Mouse (Mus musculus) hindbrain, embryonic 14.5 days (tissue): ENCODE measurements at regions not wholly inside any gene's neighbourhood (a gene's known extent, or its start where the extent isn't known, plus 50 kb on each side); places are given as distances from the start of the nearest gene placed in this dataset.
A peak's percentile ranks its signal among the peaks of the same experiment; 100 is the strongest.

Experiments
- ATAC-seq: fragments of 200-750 bp; cut with Nextera tagmentation; 2 replicates; pipeline ENCODE4 v1.8.0; 2017; ENCODE audit warnings: moderate number of reproducible peaks, mild to moderate bottlenecking, moderate TSS enrichment, moderate library complexity; ENCODE audit not compliant: low FRiP score
- DNase-seq: peaks from one replicate; pipeline ENCODE4 v3.0.0-alpha.2; 2015; ENCODE audit warnings: low spot score
- H3K27ac ChIP-seq: fragments of 300-500 bp; sonication (generic); 2 replicates; pipeline ENCODE4 v1.5.1; 2014; ENCODE audit warnings: mild to moderate bottlenecking, moderate library complexity
- H3K27me3 ChIP-seq: fragments of 300-500 bp; sonication (generic); 2 replicates; pipeline ENCODE4 v1.6.1; 2014; ENCODE audit warnings: mild to moderate bottlenecking, low read length, mixed read lengths; ENCODE audit not compliant: control insufficient read depth, insufficient read depth
- H3K36me3 ChIP-seq: fragments of 300-500 bp; sonication (generic); replicated peaks from 2 replicates; pipeline ENCODE4 v1.6.1; 2014; ENCODE audit not compliant: control insufficient read depth, insufficient read depth
- H3K4me1 ChIP-seq: fragments of 300-500 bp; sonication (generic); replicated peaks from 2 replicates; pipeline ENCODE4 v1.6.1; 2014; ENCODE audit warnings: antibody characterized with exemption, low read length, mixed read lengths; ENCODE audit not compliant: control insufficient read depth, insufficient read depth
- H3K4me2 ChIP-seq: fragments of 300-500 bp; sonication (generic); replicated peaks from 2 replicates; pipeline ENCODE4 v1.6.1; 2014; ENCODE audit warnings: mild to moderate bottlenecking, moderate library complexity
- H3K4me3 ChIP-seq: fragments of 300-500 bp; sonication (generic); replicated peaks from 2 replicates; pipeline ENCODE4 v1.5.1; 2014; ENCODE audit warnings: mild to moderate bottlenecking, low read length
- H3K9ac ChIP-seq: fragments of 300-500 bp; sonication (generic); 2 replicates; pipeline ENCODE4 v1.6.1; 2014
- H3K9me3 ChIP-seq: fragments of 300-500 bp; sonication (generic); 2 replicates; pipeline ENCODE4 v1.6.1; 2016; ENCODE audit warnings: low read length; ENCODE audit not compliant: control insufficient read depth
- WGBS: fragments of 180-500 bp; shearing (Covaris S2); extraction: QIAGEN DNeasy Blood & Tissue Kit; methylation state at CpG from one replicate; pipeline ENCODE4 v1.1.7; 2014; 5-methylcytosine and 5-hydroxymethylcytosine counted together

DNA sequence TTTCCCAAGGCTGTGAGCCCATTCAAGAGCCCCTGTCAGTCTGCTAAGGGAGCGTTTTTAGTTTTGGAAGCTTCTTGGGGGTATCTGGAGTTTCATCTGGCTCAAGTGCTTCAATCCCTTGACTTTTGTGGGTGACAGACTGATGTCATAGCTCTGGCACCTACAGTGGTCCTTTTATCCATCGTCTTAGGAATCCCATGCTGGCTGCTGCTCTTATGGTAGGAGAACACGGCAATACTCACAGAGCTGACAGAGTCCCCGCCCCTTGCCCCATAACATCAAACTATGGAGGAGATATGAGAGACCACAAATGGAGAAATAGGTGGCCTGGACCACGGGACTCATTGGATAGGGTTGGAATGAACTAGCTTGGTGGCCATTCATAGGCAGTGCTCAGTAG is 68.0 kb upstream of the Wnt7b start:
- H3K4me1 ChIP-seq = peaks cover 66% of the 10 kb centered on the region
- H3K4me2 ChIP-seq = no peak overlapping the region
- H3K27ac ChIP-seq = no peak overlapping the region
- no peak overlapping the region for H3K9ac ChIP-seq
- no peaks in the 10 kb centered on the region for H3K9me3 ChIP-seq
- no peaks in the 10 kb centered on the region for H3K36me3 ChIP-seq
- peaks cover 34% of the 10 kb centered on the region; the same call in 1 of the 2 replicates for H3K27me3 ChIP-seq
- no peak for DNase-seq
- WGBS = 78% methylated on average over 5 of the region's 5 CpGs
- H3K4me3 ChIP-seq = no peak overlapping the region
- ATAC-seq = no peak

DNA sequence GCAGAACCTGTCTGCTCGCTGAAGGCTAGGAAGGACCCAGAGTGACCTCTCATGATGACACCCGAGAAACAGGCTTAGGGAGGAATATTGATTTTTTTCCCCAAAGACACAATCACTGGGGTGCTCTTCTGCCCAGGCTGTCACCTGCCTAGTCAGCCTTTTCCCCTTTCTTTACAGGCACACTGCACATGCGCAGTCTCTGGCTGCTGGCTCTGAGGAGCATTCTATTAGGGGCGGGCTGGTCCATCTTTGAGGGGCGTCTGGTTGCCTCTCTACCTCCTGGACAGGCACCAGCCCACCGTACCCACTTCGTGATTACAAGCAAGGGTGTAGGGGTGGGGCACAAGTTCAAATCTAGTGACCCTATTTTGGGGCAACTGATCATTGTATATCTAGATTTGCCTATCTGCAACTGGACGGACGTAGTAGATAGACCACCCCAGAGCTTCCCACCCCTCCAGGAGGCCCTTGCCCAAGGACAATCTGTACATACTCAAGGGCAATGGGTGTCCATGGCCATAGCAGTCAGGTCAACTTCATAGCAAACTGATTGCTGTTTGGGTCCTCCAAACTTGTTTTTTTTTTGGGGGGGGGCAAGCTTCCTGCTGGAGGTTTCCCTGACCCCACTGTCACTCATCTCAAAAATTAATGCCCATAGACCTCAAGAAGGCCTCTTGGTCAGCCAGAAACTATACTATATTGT is 69.6 kb upstream of the Wnt7b start:
- Histone ChIP-seq H3K36me3 (no peaks in the 10 kb centered on the region), H3K4me1 (peaks cover 68% of the 10 kb centered on the region), H3K4me2 (no peak overlapping the region; the same call in 1 of the 2 replicates), H3K9me3 (no peaks in the 10 kb centered on the region), H3K27ac (peak overlapping the region; percentile 99), H3K4me3 (no peak overlapping the region), H3K9ac (no peak overlapping the region), H3K27me3 (peaks cover 21% of the 10 kb centered on the region; the same call in 1 of the 2 replicates)
- 70% methylated on average over 9 of the region's 9 CpGs for WGBS
- DNase-seq (no peak), ATAC-seq (no peak)

DNA sequence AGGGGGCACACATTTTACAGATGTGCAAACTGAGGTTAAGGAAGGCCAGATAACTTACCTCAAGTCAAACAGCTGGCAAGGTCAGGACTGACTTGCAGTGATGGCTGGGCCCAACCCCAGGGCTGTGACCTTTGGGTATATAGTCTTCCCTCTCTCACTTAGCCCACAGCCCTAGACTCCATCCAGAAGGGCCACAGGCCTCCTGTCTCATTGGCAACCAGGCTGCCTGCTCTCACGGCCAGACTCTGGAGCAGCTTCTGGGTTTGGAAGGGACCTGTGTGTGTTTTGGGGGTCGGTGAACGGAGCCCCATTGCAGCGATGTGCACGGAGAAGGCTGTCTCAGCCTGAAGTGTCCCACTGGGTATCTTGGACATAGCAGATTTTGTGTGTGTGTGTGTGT is 70.2 kb upstream of the Wnt7b start:
- H3K36me3 ChIP-seq = no peaks in the 10 kb centered on the region
- peak overlapping the region; percentile 82 for H3K9ac ChIP-seq
- peaks cover 64% of the 10 kb centered on the region for H3K4me1 ChIP-seq
- H3K4me3 ChIP-seq = peak overlapping the region; percentile 32; the same call in 1 of the 2 replicates
- no peaks in the 10 kb centered on the region for H3K9me3 ChIP-seq
- ATAC-seq (0 out of 2 replicates have a peak, but pooled peaks have one; percentile 1), DNase-seq (no peak)
- peak overlapping the region; percentile 99 for H3K27ac ChIP-seq
- peak overlapping the region; percentile 74 for H3K4me2 ChIP-seq
- 55% methylated on average over 5 of the region's 5 CpGs for WGBS
- H3K27me3 ChIP-seq = peaks cover 24% of the 10 kb centered on the region

DNA sequence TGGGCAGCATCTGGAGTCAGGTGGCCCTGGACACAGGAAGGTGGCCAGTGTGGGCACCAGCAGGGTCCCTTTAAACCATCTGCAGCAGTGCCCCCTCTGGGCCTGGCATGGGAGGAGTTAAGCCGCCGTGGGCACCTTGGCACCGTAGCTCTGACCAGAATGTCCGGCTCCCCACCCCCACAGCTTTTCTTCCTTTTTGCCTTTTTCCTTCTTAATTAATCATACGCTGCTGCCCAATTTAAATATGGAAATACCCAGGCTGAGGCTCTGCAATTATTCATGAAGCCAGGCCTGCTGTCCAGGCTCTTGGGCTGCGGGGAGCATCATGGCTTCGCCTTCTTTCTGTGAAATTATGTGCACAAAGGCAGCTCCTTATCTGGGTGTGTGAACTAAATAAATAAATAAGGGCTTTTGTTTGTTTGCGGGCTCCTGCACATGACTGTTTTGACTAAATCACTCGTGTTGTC is 70.6 kb upstream of the Wnt7b start:
- ATAC-seq (peak; percentile 58), DNase-seq (peak; percentile 65)
- H3K9ac ChIP-seq = peak overlapping the region; percentile 82
- peaks cover 26% of the 10 kb centered on the region for H3K27me3 ChIP-seq
- WGBS = 25% methylated on average over 9 of the region's 9 CpGs
- no peaks in the 10 kb centered on the region for H3K9me3 ChIP-seq
- peaks cover 64% of the 10 kb centered on the region for H3K4me1 ChIP-seq
- peak overlapping the region; percentile 74 for H3K4me2 ChIP-seq
- no peaks in the 10 kb centered on the region for H3K36me3 ChIP-seq
- peak overlapping the region; percentile 32 for H3K4me3 ChIP-seq
- H3K27ac ChIP-seq = peak overlapping the region; percentile 99

DNA sequence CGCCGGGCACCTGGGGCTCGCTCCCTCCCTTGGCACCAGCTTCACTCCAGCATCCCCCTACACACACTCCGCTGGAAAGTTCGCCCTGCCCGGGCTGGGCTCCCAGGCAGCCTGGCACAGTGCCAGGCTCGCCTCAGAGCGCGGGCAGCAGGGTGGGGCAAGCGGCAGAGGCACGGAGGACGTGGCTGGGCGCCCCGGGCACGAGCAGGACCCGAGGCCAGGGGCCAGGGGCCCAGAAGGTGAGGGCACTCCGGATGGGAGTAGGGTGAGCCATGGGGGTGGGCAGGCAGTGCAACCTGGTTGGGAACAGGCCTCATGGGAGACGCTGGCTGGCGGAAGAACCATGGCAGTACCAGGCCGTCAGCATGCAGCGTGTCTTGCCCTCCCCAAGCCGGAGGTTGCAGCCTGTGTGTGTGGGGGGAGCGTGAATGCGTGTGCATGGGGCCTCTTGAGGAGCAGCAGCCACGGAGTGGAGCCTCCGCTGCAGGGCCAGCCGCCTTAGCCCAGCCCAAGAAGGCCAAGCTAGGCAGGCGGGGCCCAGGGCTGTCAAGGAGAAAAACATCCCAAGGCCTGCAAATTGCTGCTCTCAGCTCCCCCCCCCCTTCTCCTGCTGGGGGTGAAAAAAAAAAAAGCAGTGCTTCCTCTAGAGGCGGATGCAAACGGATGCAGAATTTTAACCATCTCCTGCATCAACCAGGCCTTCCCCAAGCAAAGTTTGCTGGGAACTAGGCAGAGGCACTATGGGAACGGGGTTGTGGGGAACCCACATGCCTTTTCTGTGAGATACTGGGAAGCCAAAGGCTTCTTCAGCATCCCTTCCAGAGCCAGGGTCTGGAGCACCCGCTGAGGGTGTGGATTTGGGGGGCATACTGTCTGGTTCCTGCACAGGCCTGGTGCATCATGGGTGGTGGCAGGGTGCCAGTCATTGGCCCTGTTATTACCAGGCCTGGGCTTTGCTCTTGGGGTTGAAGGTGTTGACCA is 71.4 kb upstream of the Wnt7b start:
- Histone ChIP-seq H3K27me3 (peaks cover 34% of the 10 kb centered on the region), H3K36me3 (no peaks in the 10 kb centered on the region), H3K9me3 (no peaks in the 10 kb centered on the region), H3K4me2 (peak overlapping the region; percentile 74), H3K4me3 (peak overlapping the region; percentile 32), H3K4me1 (peaks cover 62% of the 10 kb centered on the region), H3K27ac (peak overlapping the region; percentile 99), H3K9ac (peak overlapping the region; percentile 82)
- 19% methylated on average over 32 of the region's 32 CpGs for WGBS
- ATAC-seq = peak; percentile 82
- DNase-seq = peak; percentile 77

DNA sequence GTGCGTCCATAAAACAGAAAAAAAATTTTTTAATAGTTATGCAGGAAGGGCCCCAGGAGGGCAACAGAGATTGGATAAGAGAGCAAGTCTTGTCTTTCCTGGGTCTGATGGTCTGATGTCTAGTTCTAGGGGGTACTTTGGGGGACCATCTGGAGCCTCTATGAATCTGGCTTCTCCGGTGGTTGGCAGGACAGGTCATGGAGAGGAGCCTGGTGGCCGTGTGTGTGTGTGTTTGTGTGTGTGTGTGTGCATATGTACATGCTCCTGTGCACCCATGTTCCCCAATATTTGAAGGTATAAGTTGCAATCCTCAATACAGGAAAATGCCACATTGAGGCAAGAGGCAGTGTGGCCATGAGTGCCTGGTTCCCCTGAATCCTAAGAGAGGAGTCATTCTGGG is 72.5 kb upstream of the Wnt7b start:
- Histone ChIP-seq H3K36me3 (no peaks in the 10 kb centered on the region), H3K9me3 (no peaks in the 10 kb centered on the region), H3K4me3 (no peak overlapping the region), H3K4me2 (peak overlapping the region; percentile 74), H3K4me1 (peaks cover 62% of the 10 kb centered on the region), H3K27me3 (peaks cover 43% of the 10 kb centered on the region), H3K27ac (peak overlapping the region; percentile 99), H3K9ac (peak overlapping the region; percentile 82)
- DNase-seq (no peak), ATAC-seq (no peak)
- 65% methylated on average over 3 of the region's 3 CpGs for WGBS

DNA sequence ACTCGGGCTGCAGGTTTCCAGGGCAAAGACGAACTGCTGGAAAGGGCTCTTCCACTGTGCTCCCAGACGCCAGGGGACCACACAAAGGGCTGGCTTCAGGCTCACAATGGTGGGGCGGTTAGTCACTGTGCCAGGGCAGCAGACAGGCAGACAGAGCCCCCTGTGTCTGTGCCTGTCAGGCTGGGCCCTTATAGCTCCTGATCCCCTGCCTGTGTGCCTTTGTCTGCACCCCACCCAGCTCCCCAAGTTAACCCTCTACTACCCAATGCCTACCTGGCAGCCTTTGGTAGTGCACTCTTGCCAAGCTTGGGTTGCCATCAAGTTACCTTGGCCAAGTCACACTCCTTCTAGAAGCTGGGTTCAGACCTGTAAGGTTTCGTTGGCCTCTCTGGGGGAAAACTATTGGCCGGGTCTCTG is 73.5 kb upstream of the Wnt7b start:
- peak; percentile 74 for ATAC-seq
- no peak for DNase-seq
- H3K27me3 ChIP-seq = peaks cover 44% of the 10 kb centered on the region
- H3K4me2 ChIP-seq = peak overlapping the region; percentile 74
- peak overlapping the region; percentile 99 for H3K27ac ChIP-seq
- no peaks in the 10 kb centered on the region for H3K36me3 ChIP-seq
- no peak overlapping the region for H3K4me3 ChIP-seq
- H3K9me3 ChIP-seq = no peaks in the 10 kb centered on the region
- peak overlapping the region; percentile 33; the same call in 1 of the 2 replicates for H3K9ac ChIP-seq
- peaks cover 67% of the 10 kb centered on the region for H3K4me1 ChIP-seq
- WGBS = 20% methylated on average over 6 of the region's 6 CpGs

DNA sequence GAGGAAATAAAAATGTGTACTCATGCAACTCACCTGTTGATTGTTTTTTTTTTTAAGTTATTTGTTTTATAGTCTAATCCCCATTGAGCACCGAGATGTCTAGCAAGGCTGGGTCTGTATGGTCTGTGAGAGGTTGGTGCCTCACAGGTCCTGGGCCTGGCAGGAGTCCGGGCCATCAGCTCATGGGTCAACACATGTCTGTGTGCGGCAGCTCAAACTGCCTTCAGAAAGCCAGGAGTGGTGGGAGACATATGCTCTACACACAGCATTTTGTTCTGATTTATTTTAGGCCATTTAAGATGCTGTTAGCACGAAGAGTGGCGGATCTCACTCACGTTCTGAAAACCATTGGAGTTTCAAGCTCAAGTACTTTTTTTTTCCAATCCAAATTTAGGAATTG is 74.6 kb upstream of the Wnt7b start:
- Histone ChIP-seq H3K4me2 (no peak overlapping the region), H3K4me3 (no peak overlapping the region), H3K9ac (no peak overlapping the region), H3K4me1 (peaks cover 60% of the 10 kb centered on the region), H3K27me3 (peaks cover 51% of the 10 kb centered on the region), H3K27ac (peak overlapping the region; percentile 65), H3K9me3 (no peaks in the 10 kb centered on the region), H3K36me3 (no peaks in the 10 kb centered on the region)
- 72% methylated on average over 6 of the region's 6 CpGs for WGBS
- ATAC-seq = no peak
- no peak for DNase-seq

DNA sequence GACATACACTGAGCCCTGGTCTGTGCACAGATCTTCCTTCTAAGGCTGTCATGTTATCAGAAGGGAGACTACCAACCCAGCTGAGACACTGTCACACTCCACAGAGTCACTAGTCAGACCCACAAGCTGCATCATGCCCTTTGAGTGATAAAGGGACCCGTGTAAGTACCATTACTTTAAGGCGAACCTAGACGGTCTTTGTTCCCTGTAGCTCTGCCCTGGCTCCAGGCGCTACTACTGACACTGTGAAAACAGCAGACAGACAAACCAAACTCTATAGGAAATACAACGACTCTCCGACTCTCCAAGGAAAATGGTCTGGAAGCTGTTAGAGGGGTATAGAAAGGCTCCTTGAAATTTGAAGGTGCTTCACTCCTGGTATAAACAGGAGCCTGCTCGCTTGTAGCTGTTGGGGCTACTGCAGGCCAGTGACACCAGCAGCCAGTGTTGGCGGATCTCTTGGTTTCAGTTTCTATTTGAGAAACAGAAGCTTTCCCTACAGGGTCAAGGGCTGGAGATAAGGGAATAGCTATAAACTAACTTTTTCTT is 75.2 kb upstream of the Wnt7b start:
- ATAC-seq = no peak
- Histone ChIP-seq H3K36me3 (no peaks in the 10 kb centered on the region), H3K27me3 (peaks cover 57% of the 10 kb centered on the region), H3K9ac (no peak overlapping the region; the same call in none of the 2 replicates), H3K4me1 (peaks cover 54% of the 10 kb centered on the region), H3K4me2 (no peak overlapping the region), H3K9me3 (no peaks in the 10 kb centered on the region), H3K27ac (peak overlapping the region; percentile 65; the same call in 1 of the 2 replicates), H3K4me3 (no peak overlapping the region)
- 69% methylated on average over 8 of the region's 8 CpGs for WGBS
- DNase-seq = no peak
